Mouse (Mus musculus) bone marrow, adult 2 months (tissue): ENCODE data around the gene Ptprm. TPM values are rescaled to one million over a fixed set of nuclear protein-coding genes. Genes with fewer than 3 reads are reported as not detected.

Experiments used
- H3K27ac ChIP-seq: fragments of 200-500 bp; 2 replicates; pipeline ENCODE4 v1.5.1; 2012; ENCODE audit warnings: low read depth, mild to moderate bottlenecking, control low read depth, inconsistent platforms, low read length; ENCODE audit not compliant: control insufficient read depth, poor library complexity, insufficient read depth
- H3K4me1 ChIP-seq: fragments of 200-500 bp; 2 replicates; pipeline ENCODE4 v1.6.1; 2011; ENCODE audit warnings: low read length; ENCODE audit not compliant: control insufficient read depth, insufficient read depth
- H3K4me3 ChIP-seq: fragments of 200-500 bp; replicated peaks from 2 replicates; pipeline ENCODE3; 2011; ENCODE audit warnings: mild to moderate bottlenecking, low read depth, low read length, control low read depth; ENCODE audit not compliant: control insufficient read depth
- CTCF ChIP-seq: fragments of 200-500 bp; IDR thresholded peaks from 2 replicates; pipeline ENCODE4 v1.5.1; 2011; ENCODE audit warnings: low read length, control low read depth; ENCODE audit not compliant: control insufficient read depth, insufficient read depth
- POLR2A ChIP-seq: fragments of 200-500 bp; IDR thresholded peaks from 2 replicates; pipeline ENCODE4 v1.6.1; 2011; ENCODE audit warnings: low read depth, mild to moderate bottlenecking, control low read depth, low read length, borderline replicate concordance; ENCODE audit not compliant: control insufficient read depth
- WGBS: fragments of 180-500 bp; shearing (Covaris S2); methylation state at CpG from one replicate; pipeline ENCODE4 v1.1.7; 2018; 5-methylcytosine and 5-hydroxymethylcytosine counted together
- polyA plus RNA-seq: library from polyadenylated mRNA; stranded (reverse); fragments of >200 nt; gene quantifications from 2 replicates; pipeline ENCODE4 v1.2.4, GENCODE M21; 2011; ENCODE audit warnings: low replicate concordance; ENCODE audit not compliant: missing spikeins, insufficient read depth, insufficient read length

Ptprm gene
- polyA plus RNA-seq, 1 experiment: 4.0 TPM

DNA sequence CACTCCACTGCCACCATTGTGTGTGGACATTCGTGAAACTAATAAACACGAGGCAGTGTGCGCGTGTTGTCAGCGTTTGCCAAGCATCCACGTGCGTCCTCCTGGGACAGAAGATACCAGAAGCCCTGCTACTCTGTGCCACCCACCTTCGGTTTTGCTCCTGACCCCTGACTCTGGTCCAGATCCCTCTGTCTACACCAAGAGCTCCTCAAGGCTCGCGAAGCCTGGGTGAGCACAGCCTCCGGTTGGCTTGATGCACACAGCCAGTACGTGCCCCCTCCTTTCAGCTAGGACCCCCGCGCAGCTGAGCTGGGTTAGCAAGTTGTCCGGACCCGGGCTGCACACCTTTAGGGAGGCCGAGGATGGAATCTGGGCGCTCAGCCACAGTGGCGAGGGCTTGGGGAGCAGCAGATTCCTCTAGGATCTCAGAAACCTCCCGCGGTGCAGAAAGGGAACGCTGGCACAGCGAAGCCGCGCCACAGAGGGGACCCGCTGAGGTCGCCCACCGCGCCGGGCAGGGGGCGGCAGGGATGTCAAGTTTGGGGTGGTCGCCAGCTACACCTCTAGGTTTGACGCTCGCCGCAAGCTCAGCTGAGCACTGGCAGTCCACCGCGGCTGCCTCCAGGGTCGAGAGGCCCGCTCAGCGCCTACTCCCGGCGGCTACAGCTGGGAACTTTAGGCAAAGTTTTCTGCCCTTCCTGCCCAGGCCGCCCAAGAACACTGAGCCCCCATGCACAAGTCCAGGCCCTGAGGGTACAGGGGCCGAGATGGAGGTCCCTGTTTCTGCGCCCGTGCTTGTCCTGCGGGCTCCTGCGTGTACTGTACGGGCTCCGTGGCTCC, 1.1 kb downstream of the Ptprm start:
- H3K27ac ChIP-seq: peak overlapping the region; percentile 15; the same call in 1 of the 2 replicates

DNA sequence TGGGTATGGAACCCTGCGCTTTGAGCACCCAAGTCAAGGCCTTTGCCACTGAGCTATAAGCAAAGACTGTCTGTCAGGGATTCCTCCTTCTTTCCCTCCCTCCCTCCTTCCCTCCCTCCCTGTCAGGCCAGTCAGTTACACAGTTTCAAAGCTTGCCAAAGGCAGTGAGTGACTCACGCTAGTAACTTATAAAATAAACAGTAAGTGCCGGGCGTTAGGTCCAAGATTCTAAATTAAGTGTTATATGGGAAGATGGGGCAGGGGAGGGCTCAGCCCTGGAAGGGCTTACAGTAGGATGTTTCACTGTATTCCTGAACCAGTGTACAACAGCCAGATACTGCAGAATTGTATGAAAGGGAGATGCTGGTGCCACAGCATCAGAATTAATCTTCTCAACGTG, 2.8 kb downstream of the Ptprm start:
- no peak for TF ChIP-seq CTCF
- TF ChIP-seq POLR2A: no peak
- Histone ChIP-seq H3K4me3 (no peak overlapping the region), H3K27ac (no peak overlapping the region), H3K4me1 (no peaks in the 10 kb centered on the region)
- WGBS: 84% methylated on average over 5 of the region's 5 CpGs

More for the DNA sequence above, 1.1 kb downstream of the Ptprm start:
- Histone ChIP-seq H3K4me3 (peak overlapping the region; percentile 16), H3K4me1 (no peaks in the 10 kb centered on the region)
- TF ChIP-seq POLR2A: no peak
- TF ChIP-seq CTCF: no peak
- 3% methylated on average over 50 of the region's 50 CpGs for WGBS

- Histone ChIP-seq H3K27ac (no peak overlapping the region), H3K4me3 (no peak overlapping the region), H3K4me1 (no peaks in the 10 kb centered on the region)
- 44% methylated on average over 7 of the region's 7 CpGs for WGBS
- no peak for TF ChIP-seq POLR2A
- no peak for TF ChIP-seq CTCF
Measured at GRCm38 (mm10) chr17:67350536-67350935, 3.7 kb downstream of the Ptprm start.

DNA sequence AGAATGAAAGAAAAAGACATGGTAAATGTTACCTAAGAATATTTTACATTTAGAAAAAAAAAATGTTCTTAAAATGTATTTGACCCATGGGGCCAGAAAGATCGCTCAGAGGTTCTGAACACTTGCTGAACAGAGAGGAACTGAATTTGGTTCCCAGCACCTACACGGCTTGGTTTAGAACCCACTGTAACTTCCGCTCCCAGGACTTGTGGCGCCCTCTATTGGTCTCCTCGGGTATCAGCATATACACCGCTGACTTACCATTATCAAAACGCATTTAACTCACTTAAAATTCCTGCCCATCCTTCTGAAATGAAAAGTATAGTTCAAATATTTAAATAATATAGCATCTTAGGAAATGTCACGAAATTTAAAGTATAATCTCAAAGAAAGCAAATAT, 4.7 kb downstream of the Ptprm start:
- Histone ChIP-seq H3K4me3 (no peak overlapping the region), H3K4me1 (no peaks in the 10 kb centered on the region; the same call in 1 of the 2 replicates), H3K27ac (no peak overlapping the region)
- 86% methylated on average over 8 of the region's 8 CpGs for WGBS
- TF ChIP-seq POLR2A (no peak), CTCF (no peak)

DNA sequence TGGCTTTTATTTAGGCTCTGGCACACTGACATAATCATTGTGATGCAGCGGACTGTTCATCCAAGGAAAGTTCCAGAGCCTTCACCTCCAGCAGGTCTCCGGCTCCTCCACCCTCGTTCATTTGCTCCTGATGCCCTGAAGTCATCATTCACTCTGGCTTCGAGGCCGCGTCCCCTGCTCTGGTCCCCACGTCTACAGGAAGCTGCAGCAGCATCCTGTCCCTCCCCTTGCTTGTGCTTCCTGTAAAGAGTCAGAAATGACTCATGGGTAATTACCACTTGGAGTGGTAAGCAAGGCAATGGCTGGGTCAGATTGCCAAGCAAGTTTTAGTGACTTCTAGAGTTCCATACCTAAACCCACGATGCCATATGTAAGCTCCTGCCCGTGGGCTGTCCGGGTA, 7.3 kb downstream of the Ptprm start:
- WGBS: 49% methylated on average over 10 of the region's 10 CpGs
- H3K27ac ChIP-seq: no peak overlapping the region
- H3K4me1 ChIP-seq: no peaks in the 10 kb centered on the region; the same call in 1 of the 2 replicates
- no peak overlapping the region for H3K4me3 ChIP-seq
- no peak for TF ChIP-seq POLR2A
- no peak for TF ChIP-seq CTCF

- Histone ChIP-seq H3K4me1 (no peaks in the 10 kb centered on the region; the same call in 1 of the 2 replicates), H3K27ac (no peak overlapping the region), H3K4me3 (no peak overlapping the region)
- TF ChIP-seq CTCF (no peak), POLR2A (no peak)
- 80% methylated on average over 8 of the region's 8 CpGs for WGBS
Measured at GRCm38 (mm10) chr17:67345157-67345556, 9.1 kb downstream of the Ptprm start.

- 69% methylated on average over 2 of the region's 2 CpGs for WGBS
- Histone ChIP-seq H3K4me1 (no peaks in the 10 kb centered on the region; the same call in 1 of the 2 replicates), H3K4me3 (no peak overlapping the region), H3K27ac (no peak overlapping the region)
- TF ChIP-seq POLR2A (no peak), CTCF (no peak)
Measured at GRCm38 (mm10) chr17:67343471-67343870, 10.8 kb downstream of the Ptprm start.

DNA sequence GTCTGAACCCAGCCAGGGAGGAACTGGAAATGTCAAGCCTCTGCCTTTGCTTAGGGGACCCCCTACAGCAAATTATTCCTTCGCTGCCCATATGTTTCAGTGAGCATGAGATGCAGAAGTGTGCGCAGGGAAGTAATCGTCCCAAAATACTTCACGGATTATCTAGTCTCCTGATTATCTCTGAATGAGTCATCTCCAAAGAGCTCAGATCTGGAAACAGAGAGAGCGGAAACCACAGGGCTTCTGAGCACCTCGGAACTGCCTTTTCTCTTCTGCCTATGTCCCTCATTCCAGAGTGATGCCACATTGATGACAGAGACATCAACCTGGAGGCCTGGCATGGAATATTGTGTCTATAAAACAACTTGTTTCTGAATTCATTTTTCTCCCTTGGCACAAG, 11.3 kb downstream of the Ptprm start:
- H3K4me3 ChIP-seq: no peak overlapping the region

DNA sequence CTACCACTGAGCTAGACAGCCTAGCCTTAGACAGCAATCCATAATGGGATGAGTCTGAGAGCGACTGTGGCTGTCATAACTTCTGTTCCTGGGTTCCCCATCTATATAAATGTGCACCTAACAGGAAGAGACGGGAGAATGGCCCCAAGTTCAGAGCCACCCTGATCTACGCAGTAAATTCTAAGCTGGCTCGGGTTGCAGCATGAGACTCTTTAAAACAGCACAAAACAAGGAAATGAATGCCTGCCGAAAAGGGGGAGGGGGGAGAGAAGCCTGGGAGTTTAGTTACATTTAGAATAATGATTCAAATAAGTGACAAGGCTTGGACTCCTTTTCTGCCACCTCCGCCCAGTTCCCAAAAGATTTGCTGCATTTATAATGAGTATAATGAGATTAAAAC, 13.9 kb downstream of the Ptprm start:
- no peak overlapping the region for H3K27ac ChIP-seq
- WGBS: 70% methylated on average over 6 of the region's 6 CpGs
- H3K4me3 ChIP-seq: no peak overlapping the region
- no peaks in the 10 kb centered on the region; the same call in 1 of the 2 replicates for H3K4me1 ChIP-seq
- no peak for TF ChIP-seq POLR2A
- no peak for TF ChIP-seq CTCF

More for the DNA sequence above, 11.3 kb downstream of the Ptprm start:
- H3K4me1 ChIP-seq: no peaks in the 10 kb centered on the region; the same call in 1 of the 2 replicates
- 84% methylated on average over 6 of the region's 6 CpGs for WGBS
- no peak overlapping the region for H3K27ac ChIP-seq
- no peak for TF ChIP-seq CTCF
- no peak for TF ChIP-seq POLR2A
